Mouse (Mus musculus) bone marrow, adult 2 months (tissue): ENCODE results near the gene 2010300C02Rik.

ENCODE experiments used
- CTCF ChIP-seq: fragments of 200-500 bp; IDR thresholded peaks from 2 replicates; pipeline ENCODE4 v1.5.1; 2011; ENCODE audit warnings: low read length, control low read depth; ENCODE audit not compliant: control insufficient read depth, insufficient read depth
- POLR2A ChIP-seq: fragments of 200-500 bp; IDR thresholded peaks from 2 replicates; pipeline ENCODE4 v1.6.1; 2011; ENCODE audit warnings: low read depth, mild to moderate bottlenecking, control low read depth, low read length, borderline replicate concordance; ENCODE audit not compliant: control insufficient read depth

GRCm38 (mm10) chr1:37663606-37664005, 56.3 kb downstream of the 2010300C02Rik start:
- TF ChIP-seq CTCF: no peak
- no peak for TF ChIP-seq POLR2A
